Mouse (Mus musculus): ENCODE results near the gene Tssk6.
A peak's percentile ranks its signal among the peaks of the same experiment; 100 is the strongest.

Tssk6 gene

GRCm38 (mm10) chr8:69902163-69903062 is at the start of gene Tssk6, which contains the start of the genes Ndufa13 and Yjefn3:
Gene Tssk6, plus strand, starts transcription at chr8:69902184.
Gene Ndufa13, minus strand, starts transcription at chr8:69902558.
Gene Yjefn3, minus strand, starts transcription at chr8:69902712.
- peak; percentile 74 for DNase-seq

DNA sequence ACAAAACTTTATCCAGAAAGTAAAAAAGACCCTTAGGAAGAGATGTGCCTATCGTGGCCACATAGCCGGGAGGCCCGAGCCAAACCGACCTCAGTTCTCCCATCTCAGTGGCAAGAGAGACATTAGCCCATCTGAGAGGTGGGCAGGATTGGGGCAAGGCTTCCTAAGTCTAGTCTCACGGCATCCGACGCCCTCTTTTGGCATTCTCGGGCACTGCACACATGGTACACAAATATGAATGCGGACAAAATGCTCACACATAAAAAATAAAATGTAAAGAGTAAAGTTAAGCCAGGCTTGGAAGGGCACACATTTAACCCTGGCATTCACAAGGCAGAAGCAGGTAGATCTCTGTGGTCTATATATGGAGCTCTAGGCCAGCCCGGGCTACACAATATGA is 48.1 kb upstream of the Tssk6 start:
- peak; percentile 41 for DNase-seq

GRCm38 (mm10) chr8:69860807-69861206 is 41.2 kb upstream of the Tssk6 start:
- no peak for DNase-seq

GRCm38 (mm10) chr8:69861251-69861650 is 40.7 kb upstream of the Tssk6 start:
- no peak for DNase-seq

- no peak for DNase-seq
Observed at GRCm38 (mm10) chr8:69863387-69864020, 38.5 kb upstream of the Tssk6 start.

- no peak for DNase-seq
Observed at GRCm38 (mm10) chr8:69864180-69864579, 37.8 kb upstream of the Tssk6 start.

DNA sequence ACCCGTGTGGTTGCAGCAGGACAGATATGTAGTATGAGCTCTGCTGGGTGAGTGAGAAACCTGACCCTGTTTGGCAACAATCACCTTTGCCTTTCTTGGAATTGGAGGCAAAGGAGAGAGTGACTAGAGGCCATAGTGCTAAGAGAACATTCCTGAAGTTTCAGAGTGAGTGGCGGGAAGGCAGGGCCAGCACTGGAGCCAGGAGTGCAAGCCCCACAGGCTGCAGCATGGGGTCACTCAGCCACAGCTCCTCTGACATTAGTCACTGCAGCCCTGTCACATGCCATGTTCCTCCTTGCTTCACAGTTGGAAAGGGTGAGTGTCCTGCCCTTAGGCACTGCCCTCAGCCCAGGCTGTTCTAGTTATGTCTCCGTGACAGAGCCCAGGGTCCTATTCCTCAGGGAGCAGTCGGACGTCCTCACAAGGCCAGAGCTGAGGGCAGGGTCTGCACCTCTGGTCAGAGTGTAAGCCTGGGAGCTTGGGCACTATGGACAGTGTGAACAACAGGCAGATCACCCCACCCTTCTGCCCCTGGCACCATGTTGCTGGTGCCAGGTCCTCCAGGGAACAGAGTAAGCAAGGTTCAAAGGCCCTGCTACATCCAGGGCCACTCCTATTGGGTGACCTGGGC is 34.2 kb upstream of the Tssk6 start:
- DNase-seq, result no peak

- DNase-seq, result no peak
Observed at GRCm38 (mm10) chr8:69870003-69870765, 31.8 kb upstream of the Tssk6 start.

GRCm38 (mm10) chr8:69870907-69871306 is 31.1 kb upstream of the Tssk6 start:
- DNase-seq, result no peak

GRCm38 (mm10) chr8:69874155-69874554 is 27.8 kb upstream of the Tssk6 start:
- peak; percentile 75 for DNase-seq

DNA sequence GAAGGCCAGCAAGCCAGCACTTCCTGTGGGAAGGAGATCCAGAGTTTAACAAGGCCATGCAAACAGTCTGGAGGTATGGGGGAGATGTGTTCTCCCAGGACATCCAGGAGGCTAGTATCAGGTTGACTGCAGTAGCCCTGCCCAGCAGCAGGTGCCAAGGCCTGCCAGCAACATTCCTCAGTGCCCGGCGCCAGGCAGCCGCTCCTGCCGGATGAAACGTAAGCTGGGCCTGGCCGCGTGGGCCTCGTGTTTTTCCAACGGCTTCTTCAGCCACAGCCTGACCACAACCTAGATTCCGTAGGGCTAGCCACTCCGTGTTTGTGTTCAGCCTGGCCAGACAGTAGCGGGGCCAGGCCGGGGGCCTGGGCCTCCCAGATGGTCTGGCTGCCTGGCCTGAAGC is 27.3 kb upstream of the Tssk6 start:
- no peak for DNase-seq

DNA sequence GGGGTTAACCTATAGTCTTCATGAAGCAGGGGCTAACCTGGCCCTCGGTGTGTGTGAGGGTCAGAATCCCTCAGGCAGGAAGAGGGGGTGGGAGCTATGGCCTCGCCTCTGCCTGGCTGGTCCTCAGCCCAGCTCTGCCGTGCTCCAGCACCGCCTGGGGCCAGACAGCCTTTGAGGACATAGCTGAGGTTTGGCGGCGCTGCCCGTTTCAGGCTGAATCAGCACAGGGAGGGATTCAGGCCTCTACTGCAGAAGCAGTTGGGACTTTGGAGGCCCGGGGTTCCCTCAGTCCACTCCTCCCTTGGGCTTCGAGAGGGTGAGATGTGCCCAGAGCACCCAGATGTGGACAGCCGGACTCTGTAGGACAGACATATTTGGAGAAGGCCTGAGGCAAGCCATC is 25.9 kb upstream of the Tssk6 start:
- no peak for DNase-seq

DNA sequence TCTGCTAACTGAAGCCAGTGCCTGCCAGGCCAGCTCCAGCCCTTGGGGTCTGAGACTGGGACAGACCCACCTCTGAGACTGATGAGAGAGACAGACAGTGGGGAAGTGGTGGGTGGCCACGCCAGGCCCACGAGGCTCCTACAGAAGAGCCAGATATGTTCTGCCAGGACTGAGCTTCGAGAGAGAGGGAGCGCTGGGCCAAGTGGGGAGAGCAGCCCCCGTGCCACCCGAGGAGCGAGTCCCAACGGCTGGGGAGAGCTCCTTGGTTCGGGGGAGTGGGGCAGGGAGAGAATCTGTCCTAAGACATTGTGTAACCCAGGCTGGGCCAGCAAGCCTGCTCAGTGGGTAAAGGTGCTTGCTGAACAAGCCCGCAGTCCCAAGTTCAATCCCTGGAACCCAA is 25.0 kb upstream of the Tssk6 start:
- no peak for DNase-seq

- DNase-seq, result no peak
Observed at GRCm38 (mm10) chr8:69877396-69877795, 24.6 kb upstream of the Tssk6 start.

GRCm38 (mm10) chr8:69877992-69878391 is 24.0 kb upstream of the Tssk6 start:
- DNase-seq, result no peak

DNA sequence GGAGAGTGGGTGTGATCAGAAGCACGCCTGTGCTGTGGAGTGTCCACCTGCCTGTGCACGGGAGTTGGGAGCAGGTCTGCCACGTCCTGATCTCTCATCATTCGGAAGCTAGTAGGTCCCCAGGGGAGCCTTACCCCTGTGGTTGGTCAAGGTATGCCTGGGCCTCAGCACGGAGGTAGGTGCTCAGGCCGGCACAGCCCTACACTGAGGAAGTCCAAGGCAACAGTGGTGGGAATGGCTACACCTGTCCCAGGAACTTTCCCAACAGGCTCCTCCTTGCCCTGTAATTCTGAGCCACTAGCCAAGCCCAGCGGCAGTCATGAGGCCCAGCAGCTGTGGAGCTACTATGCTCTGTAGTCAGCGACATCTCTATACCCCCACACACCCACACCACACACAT is 22.3 kb upstream of the Tssk6 start:
- no peak for DNase-seq

GRCm38 (mm10) chr8:69880841-69881240 is 21.1 kb upstream of the Tssk6 start:
- DNase-seq, result no peak

DNA sequence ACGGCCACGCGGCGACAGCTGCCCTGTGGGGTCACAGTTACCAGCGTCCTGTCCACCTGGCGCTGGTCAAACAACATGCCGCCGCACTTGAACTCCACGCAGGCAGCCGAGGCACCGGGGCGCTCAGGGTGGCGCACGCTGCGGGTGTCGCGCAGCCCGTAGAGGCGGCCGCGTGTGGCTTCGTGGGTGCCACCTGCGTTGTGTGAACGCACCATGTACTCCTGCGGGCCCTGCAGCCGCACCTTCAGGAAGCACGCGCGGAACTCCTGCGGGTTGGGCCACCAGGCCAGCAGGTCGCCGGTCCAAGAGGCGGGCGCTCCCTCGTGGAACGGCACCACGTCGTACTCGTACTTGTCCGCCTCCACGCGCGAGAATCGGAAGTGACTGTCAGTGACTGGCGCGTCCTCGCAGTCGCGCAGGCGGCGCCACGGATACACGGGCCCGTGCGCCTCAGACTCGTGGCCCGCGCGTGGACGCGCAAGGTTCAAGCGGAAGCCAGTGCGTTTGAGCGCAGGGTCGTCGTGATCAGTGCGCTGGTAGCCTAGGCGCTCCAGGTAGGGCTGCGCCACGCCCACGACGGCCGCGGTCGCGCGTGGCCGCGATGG is 20.6 kb upstream of the Tssk6 start:
- peak; percentile 37 for DNase-seq

DNA sequence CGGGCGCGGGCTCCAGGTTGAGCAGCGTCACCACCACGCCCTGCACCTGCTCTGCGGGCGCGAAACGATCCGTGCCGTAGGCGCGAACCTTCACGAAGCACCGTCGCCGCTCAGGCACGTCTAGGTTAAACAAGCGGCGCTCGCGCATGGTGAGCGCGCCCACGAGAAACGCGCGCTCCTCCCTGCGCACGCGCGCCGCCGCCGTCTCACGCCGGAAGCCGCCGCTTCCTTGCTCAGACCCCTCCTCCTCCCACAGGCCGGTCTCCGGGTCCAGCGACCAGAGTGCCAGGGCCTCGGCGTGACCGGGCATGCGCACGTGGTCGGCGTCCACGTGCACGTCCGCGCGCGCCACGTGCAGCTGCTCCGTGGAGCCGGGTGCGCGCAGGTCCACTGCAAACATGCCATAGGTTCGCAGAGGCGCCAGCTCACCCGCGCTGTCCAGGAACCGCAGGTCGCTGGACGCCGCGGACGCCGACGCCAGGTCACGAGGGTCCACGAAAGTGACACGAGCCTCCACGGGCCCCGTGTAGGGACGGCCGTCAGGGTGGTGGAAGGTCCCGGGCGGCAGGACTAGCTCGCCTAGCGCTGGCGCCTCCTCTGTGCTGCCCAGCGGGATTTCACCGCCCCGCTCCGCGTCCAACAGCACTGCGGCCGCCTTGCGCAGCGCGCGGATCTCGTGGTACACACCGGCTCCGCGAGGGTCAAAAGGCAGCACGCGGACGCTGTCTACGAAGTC is 19.8 kb upstream of the Tssk6 start:
- DNase-seq, result peak; percentile 73

GRCm38 (mm10) chr8:69882833-69883600 is 19.0 kb upstream of the Tssk6 start:
- DNase-seq, result peak; percentile 26

DNA sequence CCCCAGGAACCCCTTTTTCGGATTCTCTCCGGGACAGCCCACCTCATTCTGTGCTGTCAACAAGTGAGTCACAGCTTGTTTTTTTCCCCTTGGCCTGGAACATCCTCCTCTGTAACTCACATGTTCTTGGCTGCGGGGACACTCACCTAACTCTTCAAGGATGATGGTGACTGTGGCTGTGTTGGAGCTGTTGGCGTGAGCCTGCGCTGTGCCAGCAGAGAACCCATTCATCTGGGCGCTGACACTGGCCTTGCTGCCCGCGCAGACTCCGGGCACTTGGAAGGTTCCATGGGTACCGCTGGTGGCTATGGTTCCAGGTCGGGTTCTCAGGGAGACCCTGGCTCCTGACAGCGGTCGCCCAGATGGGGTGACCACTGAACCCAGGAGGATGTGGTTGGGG is 17.8 kb upstream of the Tssk6 start:
- no peak for DNase-seq

All from thymus, postnatal 4 days (tissue).